Mouse (Mus musculus): Measurements from ENCODE around the gene Emg1.

DNA sequence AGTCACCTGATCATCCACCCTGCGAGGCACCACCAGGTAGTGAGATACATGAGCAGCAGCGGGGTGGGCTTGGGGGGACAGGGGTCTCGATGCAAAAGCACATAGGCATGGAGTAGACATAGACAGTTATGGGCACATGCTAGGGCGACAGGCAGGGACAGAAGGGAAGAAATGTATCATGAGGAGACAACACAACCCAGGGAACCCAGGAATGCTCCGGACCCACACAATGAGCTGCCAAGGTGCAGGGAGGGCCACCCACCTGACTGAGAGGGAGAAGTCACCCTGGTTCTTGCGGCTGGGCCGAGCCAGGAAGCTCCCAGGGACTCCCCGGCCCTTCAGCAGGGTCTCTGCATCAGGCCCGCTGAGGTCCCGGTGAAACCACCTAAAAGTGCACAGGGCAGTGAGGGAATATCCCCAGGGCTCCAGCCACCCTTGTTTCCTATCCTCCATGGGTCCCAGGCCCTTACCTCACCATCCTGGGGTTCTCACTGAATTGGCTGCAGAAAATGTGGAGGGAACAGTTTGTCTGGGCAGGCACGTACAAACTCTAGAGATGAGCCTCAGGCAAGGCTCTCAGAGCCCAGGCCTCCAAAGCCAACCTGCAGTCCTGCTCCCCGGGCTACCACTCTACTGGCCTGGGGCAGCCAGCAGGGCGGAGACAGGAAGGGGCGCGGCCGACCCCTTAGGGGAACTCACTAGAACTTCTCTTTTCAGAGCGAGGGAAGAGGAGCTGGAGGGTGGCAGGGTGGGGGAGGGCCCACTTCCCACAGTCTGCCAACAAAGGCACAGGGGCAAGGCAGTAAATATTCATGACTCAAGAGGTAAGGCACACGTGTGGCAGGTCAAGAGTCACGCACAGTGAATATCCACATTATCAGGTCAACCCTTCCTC lies 20.7 kb upstream of the Emg1 start:
- TF ChIP-seq CTCF (IDR thresholded peaks at IDR 0.05): no peak
- TF ChIP-seq POLR2A (IDR thresholded peaks at IDR 0.05; ENCODE audit: insufficient read depth, low read depth, low read length): no peak; the same call in 1 of the 2 replicates
- TF ChIP-seq EP300 (IDR thresholded peaks at IDR 0.05; ENCODE audit: insufficient read depth, low read depth, low read length): no peak

Data from heart, adult 2 months (tissue).